Mouse (Mus musculus): Measurements from ENCODE around the gene Supt16. TPM values are rescaled to one million over a fixed set of nuclear protein-coding genes. Genes with fewer than 3 reads are reported as not detected.

Gene Supt16
- polyA plus RNA-seq, 1 experiment from 2014 or later: 72.3 TPM

Other genes with a start within 250 kb of the Supt16 start
- 189 and 203 TPM in 2 replicates for gene Arhgef40, start 212.7 kb downstream of the Supt16 start, polyA plus RNA-seq (2015; fragmentation: Nextera tagmentation; extraction: Ambion mirVana)
- 0.78 and 1.4 TPM in 2 replicates for gene Tmem253, start 181.8 kb downstream of the Supt16 start, polyA plus RNA-seq (2015; fragmentation: Nextera tagmentation; extraction: Ambion mirVana)
- 30.8 and 32.2 TPM in 2 replicates for gene Zfp219, start 176.7 kb downstream of the Supt16 start, polyA plus RNA-seq (2015; fragmentation: Nextera tagmentation; extraction: Ambion mirVana)
- not detected in 2 replicates for gene Olfr221, start 155.0 kb downstream of the Supt16 start, polyA plus RNA-seq (2015; fragmentation: Nextera tagmentation; extraction: Ambion mirVana)
- 759 and 771 TPM in 2 replicates for gene Hnrnpc, start 93.4 kb downstream of the Supt16 start, polyA plus RNA-seq (2015; fragmentation: Nextera tagmentation; extraction: Ambion mirVana)
- 90.3 and 90.4 TPM in 2 replicates for gene Rpgrip1, start 86.7 kb downstream of the Supt16 start, polyA plus RNA-seq (2015; fragmentation: Nextera tagmentation; extraction: Ambion mirVana)
- 36.6 and 50.3 TPM in 2 replicates for gene Chd8, start 60.4 kb upstream of the Supt16 start, polyA plus RNA-seq (2015; fragmentation: Nextera tagmentation; extraction: Ambion mirVana)
- gene Tox4, start 81.7 kb upstream of the Supt16 start, polyA plus RNA-seq (2015; fragmentation: Nextera tagmentation; extraction: Ambion mirVana): 47.9 and 48.2 TPM in 2 replicates
- gene Rab2b, start 82.1 kb upstream of the Supt16 start, polyA plus RNA-seq (2015; fragmentation: Nextera tagmentation; extraction: Ambion mirVana): 25.9 and 30.4 TPM in 2 replicates
- 49.3 and 51.2 TPM in 2 replicates for gene Mettl3, start 107.7 kb upstream of the Supt16 start, polyA plus RNA-seq (2015; fragmentation: Nextera tagmentation; extraction: Ambion mirVana)
- gene Sall2, start 131.3 kb upstream of the Supt16 start, polyA plus RNA-seq (2015; fragmentation: Nextera tagmentation; extraction: Ambion mirVana): 24.3 and 27.0 TPM in 2 replicates
- gene Olfr1513, start 159.0 kb upstream of the Supt16 start, polyA plus RNA-seq (2015; fragmentation: Nextera tagmentation; extraction: Ambion mirVana): 0.05 TPM in 1 of 2 replicates, not detected in the other
- gene Olfr1512, start 181.8 kb upstream of the Supt16 start, polyA plus RNA-seq (2015; fragmentation: Nextera tagmentation; extraction: Ambion mirVana): not detected in 2 replicates
- gene Olfr1511, start 200.0 kb upstream of the Supt16 start, polyA plus RNA-seq (2015; fragmentation: Nextera tagmentation; extraction: Ambion mirVana): not detected in 2 replicates
- not detected in 2 replicates for gene Olfr1510, start 217.0 kb upstream of the Supt16 start, polyA plus RNA-seq (2015; fragmentation: Nextera tagmentation; extraction: Ambion mirVana)
- not detected in 2 replicates for gene Olfr1509, start 245.6 kb upstream of the Supt16 start, polyA plus RNA-seq (2015; fragmentation: Nextera tagmentation; extraction: Ambion mirVana)

Measured in limb, embryonic 13.5 days (tissue).